ENCODE assay signal across 8 mouse cellular contexts in genomic region chr2:25574136-25574535, GRCm38 (mm10). TPM values are rescaled to one million over a fixed set of nuclear protein-coding genes. Genes with fewer than 3 reads are reported as not detected.
A peak's percentile ranks its signal among the peaks of the same experiment; 100 is the strongest.
DNase-seq lines count a peak whose midpoint lies in the region; ATAC-seq and TF ChIP-seq lines count a peak whose summit lies in the region.

No protein-coding gene starts in this region.

- H3K4me2 ChIP-seq in intestine, embryonic 16.5 days (ENCODE audit: low read depth, low read length), result peak overlapping the region; percentile 93
- H3K4me2 ChIP-seq in neural tube, embryonic 15.5 days, result peak overlapping the region; percentile 82

- WGBS in intestine, embryonic 16.5 days, result 12% methylated on average over 11 of the region's 11 CpGs
- 13% methylated on average over 11 of the region's 11 CpGs for WGBS in neural tube, embryonic 15.5 days

- TF ChIP-seq CTCF in gastrocnemius, adult 2 months (IDR thresholded peaks at IDR 0.05), result no peak

- H3K4me1 ChIP-seq in megakaryocyte, embryonic 14.5 days, result peaks cover 58% of the 10 kb centered on the region
- peaks cover 54% of the 10 kb centered on the region for H3K4me1 ChIP-seq in intestine, embryonic 16.5 days (ENCODE audit: control insufficient read depth, insufficient read depth, low read length)
- H3K4me1 ChIP-seq in neural tube, embryonic 15.5 days, result peaks cover 54% of the 10 kb centered on the region

- H3K9ac ChIP-seq in intestine, embryonic 16.5 days (ENCODE audit: low read depth, low read length), result peak overlapping the region; percentile 81
- H3K9ac ChIP-seq in neural tube, embryonic 15.5 days (replicated peaks), result peak overlapping the region; percentile 51

- no peak for DNase-seq in gastrocnemius, adult 2 months
- DNase-seq in gastrocnemius, postnatal 25 days, result no peak
- no peak for DNase-seq in embryo, embryonic 11 days
- no peak for DNase-seq in frontal cortex, postnatal 36 days (ENCODE audit: low spot score in 2 of 2)

- H3K36me3 ChIP-seq in megakaryocyte, embryonic 14.5 days (replicated peaks; ENCODE audit: low read length), result peaks cover 18% of the 10 kb centered on the region
- no peaks in the 10 kb centered on the region; the same call in 1 of the 2 replicates for H3K36me3 ChIP-seq in intestine, embryonic 16.5 days (ENCODE audit: control insufficient read depth, insufficient read depth, low read length)
- peaks cover 26% of the 10 kb centered on the region for H3K36me3 ChIP-seq in neural tube, embryonic 15.5 days

- peaks cover 39% of the 10 kb centered on the region for H3K27me3 ChIP-seq in megakaryocyte, embryonic 14.5 days (replicated peaks)
- H3K27me3 ChIP-seq in intestine, embryonic 16.5 days (replicated peaks; ENCODE audit: control insufficient read depth, insufficient read depth, low read length), result peaks cover 34% of the 10 kb centered on the region
- peaks cover 32% of the 10 kb centered on the region for H3K27me3 ChIP-seq in neural tube, embryonic 15.5 days (replicated peaks)

- ATAC-seq in megakaryocyte, adult 5-6 weeks (ENCODE audit: poor library complexity, severe bottlenecking), result no peak
- no peak for ATAC-seq in intestine, embryonic 16.5 days
- peak; percentile 5; the same call in 1 of the 2 replicates for ATAC-seq in neural tube, embryonic 15.5 days (ENCODE audit: low FRiP score)

- intact Hi-C loops in gastrocnemius, adult 2 months (cut with DNase I), result no loop called here

- peaks cover 31% of the 10 kb centered on the region for H3K9me3 ChIP-seq in megakaryocyte, embryonic 14.5 days
- H3K9me3 ChIP-seq in intestine, embryonic 16.5 days (ENCODE audit: control insufficient read depth, low read length), result 0 out of 2 replicates have a peak, but pooled peaks cover 4% of the 10 kb centered on the region
- no peaks in the 10 kb centered on the region for H3K9me3 ChIP-seq in neural tube, embryonic 15.5 days (replicated peaks)

- peak overlapping the region; percentile 80 for H3K4me3 ChIP-seq in gastrocnemius, adult 2 months
- H3K4me3 ChIP-seq in megakaryocyte, embryonic 14.5 days (replicated peaks), result peak overlapping the region; percentile 93
- H3K4me3 ChIP-seq in intestine, embryonic 16.5 days (ENCODE audit: low read length), result peak overlapping the region; percentile 69
- H3K4me3 ChIP-seq in neural tube, embryonic 15.5 days (replicated peaks), result peak overlapping the region; percentile 64

- H3K27ac ChIP-seq in gastrocnemius, adult 2 months, result peak overlapping the region; percentile 98
- peak overlapping the region; percentile 93 for H3K27ac ChIP-seq in intestine, embryonic 16.5 days (ENCODE audit: low read length)
- peak overlapping the region; percentile 95 for H3K27ac ChIP-seq in neural tube, embryonic 15.5 days (replicated peaks)

RNA-seq across cellular contexts. Expression of gene Mamdc4, which starts 0.5 kb away (rescaled TPM):
- total RNA-seq in gastrocnemius, adult 2 months (2021), result 1 to 10 TPM; 1.6 to 4.0 TPM
- total RNA-seq in gastrocnemius, postnatal 25 days (2021), result 1 to 10 TPM; 1.7 to 3.2 TPM
- polyA plus RNA-seq in megakaryocyte, embryonic 14.5 days (2012; ENCODE audit: insufficient read depth, low replicate concordance), result 0.75 TPM in 1 of 2 replicates, not detected in the other
- total RNA-seq in megakaryocyte, adult 5-6 weeks (2015), result 0.09 and 2.3 TPM in 2 replicates
- total RNA-seq in megakaryocyte, adult 5-6 weeks (2017), result 0.15 and 5.0 TPM in 2 replicates
- 582 and 797 TPM in 2 replicates for polyA plus RNA-seq in intestine, embryonic 16.5 days (2015; fragmentation: Nextera tagmentation; extraction: Ambion mirVana)
- polyA plus RNA-seq in neural tube, embryonic 15.5 days (2015; fragmentation: Nextera tagmentation; extraction: Ambion mirVana), result 2.3 and 33.0 TPM in 2 replicates

RNA-seq across cellular contexts. Expression of gene Phpt1, which starts 0.9 kb away (rescaled TPM):
- 10 to 100 TPM; 52.7 to 64.7 TPM for total RNA-seq in gastrocnemius, adult 2 months (2021)
- total RNA-seq in gastrocnemius, postnatal 25 days (2021), result 10 to 100 TPM; 50.1 to 53.7 TPM
- 4.7 TPM in 1 of 2 replicates, not detected in the other for polyA plus RNA-seq in megakaryocyte, embryonic 14.5 days (2012; ENCODE audit: insufficient read depth, low replicate concordance)
- 12.7 and 15.1 TPM in 2 replicates for total RNA-seq in megakaryocyte, adult 5-6 weeks (2015)
- total RNA-seq in megakaryocyte, adult 5-6 weeks (2017), result 8.4 and 11.8 TPM in 2 replicates
- polyA plus RNA-seq in intestine, embryonic 16.5 days (2015; fragmentation: Nextera tagmentation; extraction: Ambion mirVana), result 145 and 176 TPM in 2 replicates
- polyA plus RNA-seq in neural tube, embryonic 15.5 days (2015; fragmentation: Nextera tagmentation; extraction: Ambion mirVana), result 159 and 181 TPM in 2 replicates

RNA-seq across cellular contexts. Expression of gene Ajm1, which starts 7.4 kb away (rescaled TPM):
- not detected for total RNA-seq in gastrocnemius, adult 2 months (2021)
- not detected for total RNA-seq in gastrocnemius, postnatal 25 days (2021)
- 0.44 and 0.85 TPM in 2 replicates for polyA plus RNA-seq in megakaryocyte, embryonic 14.5 days (2012; ENCODE audit: insufficient read depth, low replicate concordance)
- total RNA-seq in megakaryocyte, adult 5-6 weeks (2015), result not detected in 2 replicates
- not detected in 2 replicates for total RNA-seq in megakaryocyte, adult 5-6 weeks (2017)
- 0.93 and 1.4 TPM in 2 replicates for polyA plus RNA-seq in intestine, embryonic 16.5 days (2015; fragmentation: Nextera tagmentation; extraction: Ambion mirVana)
- polyA plus RNA-seq in neural tube, embryonic 15.5 days (2015; fragmentation: Nextera tagmentation; extraction: Ambion mirVana), result 14.5 and 18.9 TPM in 2 replicates

RNA-seq across cellular contexts. Expression of gene Edf1, which starts 16.5 kb away (rescaled TPM):
- 100 to 1,000 TPM; 152 to 179 TPM for total RNA-seq in gastrocnemius, adult 2 months (2021)
- total RNA-seq in gastrocnemius, postnatal 25 days (2021), result 100 to 1,000 TPM; 142 to 162 TPM
- polyA plus RNA-seq in megakaryocyte, embryonic 14.5 days (2012; ENCODE audit: insufficient read depth, low replicate concordance), result 316 and 1,404 TPM in 2 replicates
- total RNA-seq in megakaryocyte, adult 5-6 weeks (2015), result 155 and 171 TPM in 2 replicates
- 133 and 145 TPM in 2 replicates for total RNA-seq in megakaryocyte, adult 5-6 weeks (2017)
- polyA plus RNA-seq in intestine, embryonic 16.5 days (2015; fragmentation: Nextera tagmentation; extraction: Ambion mirVana), result 343 and 364 TPM in 2 replicates
- 400 and 433 TPM in 2 replicates for polyA plus RNA-seq in neural tube, embryonic 15.5 days (2015; fragmentation: Nextera tagmentation; extraction: Ambion mirVana)

RNA-seq across cellular contexts. Expression of gene Traf2, which starts 27.4 kb away (rescaled TPM):
- 10 to 100 TPM; 12.4 to 13.1 TPM for total RNA-seq in gastrocnemius, adult 2 months (2021)
- total RNA-seq in gastrocnemius, postnatal 25 days (2021), result 10 to 100 TPM; 10.5 to 10.9 TPM
- polyA plus RNA-seq in megakaryocyte, embryonic 14.5 days (2012; ENCODE audit: insufficient read depth, low replicate concordance), result 0.78 and 7.0 TPM in 2 replicates
- total RNA-seq in megakaryocyte, adult 5-6 weeks (2015), result 9.1 and 9.4 TPM in 2 replicates
- total RNA-seq in megakaryocyte, adult 5-6 weeks (2017), result 12.6 and 15.3 TPM in 2 replicates
- 28.4 and 34.1 TPM in 2 replicates for polyA plus RNA-seq in intestine, embryonic 16.5 days (2015; fragmentation: Nextera tagmentation; extraction: Ambion mirVana)
- 15.4 and 21.1 TPM in 2 replicates for polyA plus RNA-seq in neural tube, embryonic 15.5 days (2015; fragmentation: Nextera tagmentation; extraction: Ambion mirVana)
